Mouse (Mus musculus): ENCODE measurements at regions not wholly inside any gene's neighbourhood (a gene's known extent, or its start where the extent isn't known, plus 50 kb on each side); places are given as distances from the start of the nearest gene placed in this dataset.

- TF ChIP-seq CHD2 (IDR thresholded peaks at IDR 0.05; ENCODE audit: low read depth, low read length) (no peak), ZNF384 (IDR thresholded peaks at IDR 0.05; ENCODE audit: low read depth, low read length) (no peak), MAFK (IDR thresholded peaks at IDR 0.05; ENCODE audit: insufficient read depth, low read depth, low read length) (no peak), HCFC1 (IDR thresholded peaks at IDR 0.05; ENCODE audit: borderline replicate concordance, insufficient read depth, low read length) (no peak), ZC3H11A (IDR thresholded peaks at IDR 0.05; ENCODE audit: borderline replicate concordance, low read depth, low read length) (no peak)
These were observed 172.3 kb downstream of the Cdca7 start for GRCm38 (mm10) chr2:72648294-72648693.
